Mouse (Mus musculus) intestine, embryonic 15.5 days (tissue): ENCODE measurements around the gene Itpr2. TPM values are rescaled to one million over a fixed set of nuclear protein-coding genes. Genes with fewer than 3 reads are reported as not detected.
A peak's percentile ranks its signal among the peaks of the same experiment; 100 is the strongest.

Source experiments
- ATAC-seq: fragments of 200-750 bp; cut with Nextera tagmentation; 2 replicates; pipeline ENCODE4 v1.8.0; 2017; ENCODE audit warnings: moderate TSS enrichment, moderate library complexity
- H3K27ac ChIP-seq: fragments of 300-500 bp; sonication (generic); 2 replicates; pipeline ENCODE4 v1.5.1; 2015; ENCODE audit warnings: mild to moderate bottlenecking, inconsistent platforms
- H3K27me3 ChIP-seq: fragments of 300-500 bp; sonication (generic); replicated peaks from 2 replicates; pipeline ENCODE4 v1.6.1; 2015; ENCODE audit warnings: inconsistent platforms
- H3K36me3 ChIP-seq: fragments of 300-500 bp; sonication (generic); 2 replicates; pipeline ENCODE4 v1.6.1; 2015; ENCODE audit warnings: inconsistent platforms
- H3K4me1 ChIP-seq: fragments of 300-500 bp; sonication (generic); replicated peaks from 2 replicates; pipeline ENCODE4 v1.6.1; 2015; ENCODE audit warnings: inconsistent platforms
- H3K4me2 ChIP-seq: fragments of 300-500 bp; sonication (generic); replicated peaks from 2 replicates; pipeline ENCODE4 v1.6.1; 2015; ENCODE audit warnings: mild to moderate bottlenecking, inconsistent platforms
- H3K4me3 ChIP-seq: fragments of 300-500 bp; sonication (generic); replicated peaks from 2 replicates; pipeline ENCODE4 v1.5.1; 2015; ENCODE audit warnings: inconsistent platforms
- H3K9ac ChIP-seq: fragments of 300-500 bp; sonication (generic); 2 replicates; pipeline ENCODE4 v1.6.1; 2015; ENCODE audit warnings: inconsistent platforms
- H3K9me3 ChIP-seq: fragments of 300-500 bp; sonication (generic); 2 replicates; pipeline ENCODE4 v1.6.1; 2016; ENCODE audit warnings: inconsistent platforms
- WGBS: fragments of 180-500 bp; shearing (Covaris S2); methylation state at CpG from one replicate; pipeline ENCODE4 v1.1.7; 2015; 5-methylcytosine and 5-hydroxymethylcytosine counted together
- polyA plus RNA-seq: library from polyadenylated mRNA; unstranded; fragments of >200 nt; fragmentation: Nextera tagmentation; extraction: Ambion mirVana; gene quantifications from 2 replicates; pipeline ENCODE4 v1.2.1, GENCODE M21; 2015

The Itpr2 gene
- polyA plus RNA-seq, 1 experiment from 2014 or later, result 8.8 TPM

- ATAC-seq, result peak; percentile 48
- peak overlapping the region; percentile 99 for H3K4me2 ChIP-seq
- H3K9me3 ChIP-seq, result no peaks in the 10 kb centered on the region
- H3K9ac ChIP-seq, result peak overlapping the region; percentile 75
- no peaks in the 10 kb centered on the region for H3K27me3 ChIP-seq
- no peaks in the 10 kb centered on the region for H3K36me3 ChIP-seq
- H3K27ac ChIP-seq, result peak overlapping the region; percentile 60
- H3K4me1 ChIP-seq, result 0 out of 2 replicates have a peak, but pooled peaks cover 3% of the 10 kb centered on the region
- 2% methylated on average over 30 of the region's 30 CpGs for WGBS
- H3K4me3 ChIP-seq, result peak overlapping the region; percentile 80
These were observed 632 bp downstream of the Itpr2 start for GRCm38 (mm10) chr6:146501316-146501865.

GRCm38 (mm10) chr6:146500771-146501170 lies 1.3 kb downstream of the Itpr2 start:
- 75% methylated on average over 5 of the region's 5 CpGs for WGBS
- H3K4me3 ChIP-seq, result peak overlapping the region; percentile 80; the same call in 1 of the 2 replicates

GRCm38 (mm10) chr6:146500206-146500605 lies 1.8 kb downstream of the Itpr2 start:
- H3K9ac ChIP-seq, result no peak overlapping the region
- no peaks in the 10 kb centered on the region for H3K27me3 ChIP-seq
- H3K9me3 ChIP-seq, result no peaks in the 10 kb centered on the region
- 0 out of 2 replicates have a peak, but pooled peaks cover 3% of the 10 kb centered on the region for H3K4me1 ChIP-seq
- WGBS, result 77% methylated on average over 6 of the region's 6 CpGs
- no peak for ATAC-seq
- peak overlapping the region; percentile 99; the same call in 1 of the 2 replicates for H3K4me2 ChIP-seq
- no peaks in the 10 kb centered on the region for H3K36me3 ChIP-seq
- H3K27ac ChIP-seq, result no peak overlapping the region
- no peak overlapping the region for H3K4me3 ChIP-seq

More at GRCm38 (mm10) chr6:146500771-146501170, 1.3 kb downstream of the Itpr2 start:
- H3K9me3 ChIP-seq, result no peaks in the 10 kb centered on the region
- no peak for ATAC-seq
- H3K4me2 ChIP-seq, result peak overlapping the region; percentile 99
- no peak overlapping the region for H3K27ac ChIP-seq
- H3K27me3 ChIP-seq, result no peaks in the 10 kb centered on the region
- H3K4me1 ChIP-seq, result 0 out of 2 replicates have a peak, but pooled peaks cover 3% of the 10 kb centered on the region
- no peak overlapping the region; the same call in 1 of the 2 replicates for H3K9ac ChIP-seq
- no peaks in the 10 kb centered on the region for H3K36me3 ChIP-seq

- Histone ChIP-seq H3K4me2 (no peak overlapping the region), H3K27ac (no peak overlapping the region), H3K9me3 (no peaks in the 10 kb centered on the region), H3K4me1 (0 out of 2 replicates have a peak, but pooled peaks cover 3% of the 10 kb centered on the region), H3K27me3 (no peaks in the 10 kb centered on the region), H3K36me3 (no peaks in the 10 kb centered on the region), H3K4me3 (no peak overlapping the region), H3K9ac (no peak overlapping the region)
- ATAC-seq, result no peak
- 80% methylated on average over 4 of the region's 4 CpGs for WGBS
These were observed 2.5 kb downstream of the Itpr2 start for GRCm38 (mm10) chr6:146499566-146499965.

GRCm38 (mm10) chr6:146498416-146498815 lies 3.6 kb downstream of the Itpr2 start:
- 91% methylated on average over 3 of the region's 3 CpGs for WGBS
- H3K4me3 ChIP-seq, result no peak overlapping the region

GRCm38 (mm10) chr6:146497866-146498265 lies 4.2 kb downstream of the Itpr2 start:
- H3K4me2 ChIP-seq, result no peak overlapping the region
- no peak overlapping the region for H3K27ac ChIP-seq
- no peaks in the 10 kb centered on the region for H3K36me3 ChIP-seq
- H3K9ac ChIP-seq, result no peak overlapping the region
- 64% methylated on average over 4 of the region's 4 CpGs for WGBS
- ATAC-seq, result no peak
- 0 out of 2 replicates have a peak, but pooled peaks cover 3% of the 10 kb centered on the region for H3K4me1 ChIP-seq
- no peaks in the 10 kb centered on the region for H3K27me3 ChIP-seq
- no peaks in the 10 kb centered on the region for H3K9me3 ChIP-seq
- no peak overlapping the region for H3K4me3 ChIP-seq

More at GRCm38 (mm10) chr6:146498416-146498815, 3.6 kb downstream of the Itpr2 start:
- no peak overlapping the region for H3K9ac ChIP-seq
- no peaks in the 10 kb centered on the region for H3K27me3 ChIP-seq
- H3K4me1 ChIP-seq, result 0 out of 2 replicates have a peak, but pooled peaks cover 3% of the 10 kb centered on the region
- no peak for ATAC-seq
- H3K9me3 ChIP-seq, result no peaks in the 10 kb centered on the region
- no peak overlapping the region for H3K27ac ChIP-seq
- no peak overlapping the region for H3K4me2 ChIP-seq
- H3K36me3 ChIP-seq, result no peaks in the 10 kb centered on the region

GRCm38 (mm10) chr6:146497435-146497834 lies 4.6 kb downstream of the Itpr2 start:
- H3K9ac ChIP-seq, result no peak overlapping the region
- H3K9me3 ChIP-seq, result no peaks in the 10 kb centered on the region
- 87% methylated on average over 3 of the region's 3 CpGs for WGBS
- H3K27me3 ChIP-seq, result no peaks in the 10 kb centered on the region
- H3K4me2 ChIP-seq, result no peak overlapping the region
- H3K4me1 ChIP-seq, result 0 out of 2 replicates have a peak, but pooled peaks cover 3% of the 10 kb centered on the region
- no peak for ATAC-seq
- no peak overlapping the region for H3K27ac ChIP-seq
- no peak overlapping the region for H3K4me3 ChIP-seq
- no peaks in the 10 kb centered on the region for H3K36me3 ChIP-seq

GRCm38 (mm10) chr6:146491680-146492079 lies 10.3 kb downstream of the Itpr2 start:
- Histone ChIP-seq H3K4me3 (no peak overlapping the region), H3K36me3 (no peaks in the 10 kb centered on the region), H3K27ac (no peak overlapping the region), H3K4me2 (no peak overlapping the region), H3K9me3 (no peaks in the 10 kb centered on the region), H3K9ac (no peak overlapping the region), H3K4me1 (no peaks in the 10 kb centered on the region), H3K27me3 (no peaks in the 10 kb centered on the region)
- 56% methylated on average over 2 of the region's 2 CpGs for WGBS
- no peak for ATAC-seq

- Histone ChIP-seq H3K9ac (no peak overlapping the region), H3K4me1 (no peaks in the 10 kb centered on the region), H3K36me3 (no peaks in the 10 kb centered on the region), H3K9me3 (no peaks in the 10 kb centered on the region), H3K4me2 (no peak overlapping the region), H3K27me3 (no peaks in the 10 kb centered on the region), H3K27ac (no peak overlapping the region), H3K4me3 (no peak overlapping the region)
- 80% methylated on average over 9 of the region's 9 CpGs for WGBS
- no peak for ATAC-seq
These were observed 11.5 kb downstream of the Itpr2 start for GRCm38 (mm10) chr6:146490416-146490960.

- ATAC-seq, result no peak
- Histone ChIP-seq H3K4me2 (no peak overlapping the region), H3K36me3 (no peaks in the 10 kb centered on the region), H3K27ac (no peak overlapping the region), H3K4me3 (no peak overlapping the region), H3K4me1 (no peaks in the 10 kb centered on the region), H3K9me3 (no peaks in the 10 kb centered on the region), H3K9ac (no peak overlapping the region), H3K27me3 (no peaks in the 10 kb centered on the region)
- 82% methylated on average over 6 of the region's 6 CpGs for WGBS
These were observed 12.2 kb downstream of the Itpr2 start for GRCm38 (mm10) chr6:146489841-146490240.

GRCm38 (mm10) chr6:146488749-146489148 lies 13.3 kb downstream of the Itpr2 start:
- no peak overlapping the region for H3K4me2 ChIP-seq
- H3K9ac ChIP-seq, result no peak overlapping the region
- H3K27me3 ChIP-seq, result no peaks in the 10 kb centered on the region
- peak; percentile 79 for ATAC-seq
- no peak overlapping the region for H3K4me3 ChIP-seq
- no peaks in the 10 kb centered on the region for H3K4me1 ChIP-seq
- no peaks in the 10 kb centered on the region for H3K9me3 ChIP-seq
- no peaks in the 10 kb centered on the region for H3K36me3 ChIP-seq
- WGBS, result 50% methylated on average over 3 of the region's 3 CpGs
- H3K27ac ChIP-seq, result no peak overlapping the region

- H3K4me3 ChIP-seq, result no peak overlapping the region
- no peak for ATAC-seq
- H3K36me3 ChIP-seq, result no peaks in the 10 kb centered on the region
- 82% methylated on average over 9 of the region's 9 CpGs for WGBS
- H3K9me3 ChIP-seq, result no peaks in the 10 kb centered on the region
- H3K4me1 ChIP-seq, result no peaks in the 10 kb centered on the region
- H3K27ac ChIP-seq, result no peak overlapping the region
- no peak overlapping the region for H3K4me2 ChIP-seq
- H3K9ac ChIP-seq, result no peak overlapping the region
- H3K27me3 ChIP-seq, result no peaks in the 10 kb centered on the region
These were observed 14.9 kb downstream of the Itpr2 start for GRCm38 (mm10) chr6:146487079-146487478.

GRCm38 (mm10) chr6:146486073-146486472 lies 15.9 kb downstream of the Itpr2 start:
- Histone ChIP-seq H3K9ac (no peak overlapping the region), H3K4me1 (0 out of 2 replicates have a peak, but pooled peaks cover 3% of the 10 kb centered on the region), H3K27ac (no peak overlapping the region), H3K4me2 (no peak overlapping the region), H3K36me3 (no peaks in the 10 kb centered on the region), H3K4me3 (no peak overlapping the region), H3K27me3 (no peaks in the 10 kb centered on the region), H3K9me3 (no peaks in the 10 kb centered on the region)
- 51% methylated on average over 4 of the region's 4 CpGs for WGBS
- ATAC-seq, result no peak
